Mouse (Mus musculus) embryo, embryonic 11.5 days (tissue): ENCODE results near the gene Ccdc30.
"Not testable (repeated sequence)": the region's sequence is repeated elsewhere in the genome, so short reads cannot be mapped to it uniquely, and the experiment has no call there.

ENCODE experiments used
- DNase-seq: peaks from one replicate; pipeline ENCODE4 v3.0.0-alpha.2; 2012; ENCODE audit warnings: low read depth, low spot score

The Ccdc30 gene

GRCm38 (mm10) chr4:119305418-119305817 lies 109.9 kb downstream of the Ccdc30 start:
- DNase-seq: no peak

DNA sequence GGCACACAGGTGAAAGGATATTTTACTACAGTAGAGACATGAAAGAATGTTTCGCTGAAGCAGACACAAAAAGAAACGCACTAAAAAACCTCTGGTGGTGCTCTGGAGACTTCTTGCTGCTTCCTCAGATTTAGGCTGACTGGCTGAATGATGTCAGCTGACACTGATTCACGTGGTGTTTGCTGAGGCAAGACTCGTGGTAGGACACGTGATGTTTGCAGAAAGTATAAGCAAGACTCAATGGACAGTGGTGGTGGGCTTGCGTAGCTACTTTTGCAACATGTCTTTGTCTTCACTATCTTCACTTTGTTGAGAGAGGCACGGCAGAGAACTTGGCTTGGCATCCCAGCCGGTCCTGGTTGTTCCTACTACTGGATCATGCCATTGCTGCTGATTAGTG lies 112.0 kb downstream of the Ccdc30 start:
- DNase-seq: no peak

DNA sequence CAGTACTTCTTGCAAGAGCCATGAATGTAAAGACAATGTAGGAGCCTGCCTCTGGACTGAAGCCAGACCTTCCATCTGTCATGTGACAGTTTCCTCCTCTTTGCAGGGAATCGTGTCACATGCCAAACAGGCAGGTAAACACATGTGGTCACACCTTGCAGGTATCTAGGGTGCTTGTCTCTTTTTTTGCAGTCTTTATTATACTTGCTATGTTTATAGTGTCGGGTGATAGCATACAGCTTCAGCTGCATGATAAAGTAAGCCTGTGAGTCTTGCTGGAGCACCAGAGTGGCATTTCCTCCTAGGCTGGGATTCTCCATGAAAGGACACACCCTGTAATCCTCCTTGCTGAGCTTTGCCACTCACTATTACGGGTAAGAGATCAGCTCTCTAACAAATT lies 113.5 kb downstream of the Ccdc30 start:
- DNase-seq: no peak

DNA sequence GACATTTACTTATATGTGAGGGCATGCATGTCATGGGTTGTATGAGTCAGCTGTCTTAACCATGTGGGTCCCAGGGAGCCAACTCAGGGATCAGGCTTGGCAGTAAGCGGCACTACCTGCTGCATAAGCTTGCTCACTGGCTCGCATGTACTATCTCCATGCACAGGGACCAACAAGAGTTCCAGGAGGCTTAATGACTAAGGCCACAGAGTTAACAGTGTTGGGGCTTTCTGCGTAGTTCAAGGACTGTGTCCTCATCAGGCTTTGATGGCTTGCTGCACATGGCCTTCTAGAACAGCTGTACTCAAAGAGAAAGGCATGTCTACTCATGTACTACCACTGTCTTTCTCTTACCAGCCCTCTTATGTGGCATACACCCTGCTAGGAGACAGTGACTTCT lies 114.6 kb downstream of the Ccdc30 start:
- DNase-seq: no peak

DNA sequence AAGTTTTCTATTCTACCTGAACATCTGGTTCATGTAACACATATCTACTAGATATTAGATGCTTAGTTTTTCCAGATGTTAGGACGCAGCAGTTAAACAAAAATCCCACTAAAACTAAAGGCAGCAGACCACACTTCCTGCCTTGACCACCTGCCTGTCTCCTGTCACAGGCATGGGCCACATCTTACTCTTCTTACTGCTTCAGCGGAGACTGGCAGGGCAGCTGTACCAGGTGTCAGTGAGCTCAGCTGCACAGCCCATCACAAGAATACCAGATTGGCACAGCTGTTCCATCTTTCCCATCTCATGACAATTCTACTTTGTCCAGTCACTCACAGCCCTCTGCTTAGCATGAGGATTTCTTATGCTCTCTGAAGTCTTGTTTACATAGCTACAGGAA lies 118.0 kb downstream of the Ccdc30 start:
- no peak for DNase-seq

DNA sequence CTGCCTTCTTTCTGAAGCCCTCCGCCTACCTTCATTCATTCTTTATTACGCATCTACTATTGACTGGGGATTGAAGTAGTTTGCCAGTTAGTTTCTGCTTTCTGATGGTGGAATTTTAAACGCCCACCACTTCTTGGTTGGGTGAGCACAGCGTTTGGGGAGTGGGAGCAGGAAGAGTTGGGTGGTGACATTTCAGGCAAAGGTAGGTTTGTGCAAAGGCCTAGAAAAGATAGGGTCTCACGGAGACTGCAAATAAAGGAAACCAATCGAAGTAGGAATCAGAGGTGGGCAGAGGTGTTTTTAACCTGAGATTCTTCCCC lies 120.2 kb downstream of the Ccdc30 start:
- no peak for DNase-seq

DNA sequence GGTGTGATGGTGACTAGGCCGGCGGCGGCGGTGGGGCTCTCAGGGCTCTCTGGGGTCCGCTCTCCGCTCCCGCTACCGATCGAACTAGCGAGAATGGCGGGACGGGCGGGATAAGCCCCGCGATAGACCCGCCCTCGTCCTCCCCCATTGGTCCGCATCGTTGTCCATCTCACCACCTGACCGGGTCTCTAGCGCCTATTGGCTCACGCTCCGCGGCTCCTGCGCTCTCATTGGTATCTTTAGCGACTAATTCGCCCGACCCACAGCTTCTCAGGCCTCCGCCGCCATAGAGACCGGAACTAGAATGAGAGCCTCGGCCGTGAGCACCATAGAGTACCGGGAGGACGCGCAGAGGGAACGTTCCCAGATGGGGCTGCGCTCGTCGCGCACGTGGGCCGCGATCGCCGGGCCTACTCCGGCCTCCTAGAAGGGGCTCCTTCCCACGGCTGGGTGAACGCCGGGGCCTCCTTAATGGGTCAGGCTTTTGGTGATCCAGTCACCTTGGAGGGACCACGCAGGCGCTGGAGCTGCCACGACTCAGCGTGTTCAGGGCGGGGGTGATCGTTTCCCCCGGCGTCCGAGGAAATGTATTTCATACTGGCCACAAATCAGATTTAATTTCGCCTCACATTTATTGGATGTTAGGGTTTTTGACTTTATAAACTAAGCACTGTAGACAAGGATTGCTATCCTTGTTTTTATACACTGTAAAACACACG lies 120.7 kb downstream of the Ccdc30 start, which contains the start of gene Ybx1:
Ybx1 (minus strand) TSS at position 190 of the 719 bp plus-strand sequence.
- peak; percentile 96 for DNase-seq

- DNase-seq: peak; percentile 9
Measured at GRCm38 (mm10) chr4:119293574-119294258, 121.6 kb downstream of the Ccdc30 start.

- DNase-seq: peak; percentile 13
Measured at GRCm38 (mm10) chr4:119292771-119293573, 122.3 kb downstream of the Ccdc30 start.

DNA sequence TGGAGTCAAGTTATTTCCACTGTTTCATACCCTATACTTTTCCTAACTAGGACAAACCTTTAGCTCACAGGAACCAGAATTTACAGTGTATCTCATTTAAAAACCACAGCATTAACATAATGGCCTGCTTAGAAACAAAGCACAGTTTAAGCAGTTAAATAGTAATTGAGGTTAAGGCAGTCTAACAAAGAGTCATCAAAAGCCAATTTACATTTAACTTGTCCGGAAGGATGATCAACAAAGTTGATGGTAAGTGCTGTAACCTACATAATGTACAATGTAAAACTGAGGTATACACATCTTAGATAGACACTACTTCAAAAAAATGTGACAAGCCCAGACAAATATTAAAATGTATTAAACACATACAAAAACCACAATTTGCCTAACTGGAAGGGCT lies 123.4 kb downstream of the Ccdc30 start:
- DNase-seq: no peak

DNA sequence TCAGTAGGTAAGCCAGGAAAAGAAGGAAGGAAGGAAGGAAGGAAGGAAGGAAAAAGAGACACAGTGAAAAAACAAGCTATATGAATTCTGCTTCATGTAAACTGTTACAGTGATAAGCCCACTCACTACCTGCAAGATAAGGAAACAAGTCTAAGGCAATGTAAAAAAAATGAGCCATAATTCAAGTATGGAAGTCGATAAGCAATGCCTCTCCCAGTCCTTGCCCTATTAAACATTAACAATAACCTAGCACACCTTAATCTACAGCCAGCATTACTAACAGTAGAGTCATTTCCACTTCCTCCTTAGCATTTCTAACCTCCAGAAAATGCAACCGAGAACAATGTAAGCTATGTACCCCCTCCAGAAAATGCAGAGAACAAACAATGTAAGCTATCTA lies 130.0 kb downstream of the Ccdc30 start:
- DNase-seq: no peak

- no peak for DNase-seq
Measured at GRCm38 (mm10) chr4:119284861-119285260, 130.5 kb downstream of the Ccdc30 start.

DNA sequence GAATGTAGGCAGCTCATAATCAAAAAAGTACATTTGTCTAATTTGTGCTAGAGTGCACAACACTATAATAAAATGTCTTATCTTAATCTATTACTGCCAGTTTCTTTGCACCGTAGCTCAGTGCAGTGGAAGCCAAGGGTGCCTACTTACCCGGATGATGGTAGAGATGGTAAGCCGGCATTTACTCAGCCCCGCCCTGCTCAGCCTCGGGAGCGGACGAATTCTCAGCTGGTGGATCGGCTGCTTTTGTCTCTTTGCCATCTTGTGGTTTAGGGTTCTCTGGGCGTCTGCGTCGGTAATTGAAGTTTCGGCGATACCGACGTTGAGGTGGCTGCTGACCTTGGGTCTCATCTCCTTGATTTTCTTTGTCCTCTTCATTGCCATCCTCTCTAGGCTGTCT lies 136.5 kb downstream of the Ccdc30 start:
- not testable (repeated sequence) for DNase-seq

DNA sequence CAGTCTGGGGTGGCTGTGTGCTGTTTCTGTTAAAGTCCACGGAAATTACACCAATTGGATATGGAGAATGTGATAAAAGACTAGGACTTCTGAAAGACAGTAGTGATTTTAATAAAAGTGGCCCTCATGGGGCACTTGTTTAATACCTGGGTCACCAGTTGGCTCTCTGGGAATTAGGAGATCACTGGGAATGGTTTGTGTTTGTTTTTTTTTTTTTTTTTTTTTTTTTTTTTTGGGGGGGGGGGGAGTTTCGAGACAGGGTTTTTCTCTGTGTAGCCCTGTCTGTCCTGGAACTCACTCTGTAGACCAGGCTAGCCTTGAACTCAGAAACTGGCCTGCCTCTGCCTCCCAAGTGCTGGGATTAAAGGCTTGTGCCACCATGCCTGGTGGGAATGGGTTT lies 139.6 kb downstream of the Ccdc30 start:
- no peak for DNase-seq

DNA sequence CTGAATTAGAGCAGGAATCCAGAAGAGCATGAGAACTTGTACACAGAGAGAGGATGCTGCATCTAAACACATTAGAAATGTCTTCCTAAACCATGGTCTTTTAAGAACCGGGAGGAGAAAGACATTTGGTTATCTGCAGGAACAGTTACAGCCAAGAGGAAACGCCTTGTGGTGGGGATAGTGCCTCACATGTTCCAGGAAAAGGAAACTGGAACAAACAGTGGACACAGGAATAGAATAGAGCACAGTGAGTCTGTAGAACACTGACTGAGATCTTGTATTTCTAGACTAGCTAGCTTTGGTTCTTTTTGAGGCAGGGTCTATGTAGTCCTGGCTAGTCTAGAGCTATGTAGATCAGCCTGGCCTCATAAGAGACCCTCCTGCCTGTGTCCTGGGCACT lies 140.1 kb downstream of the Ccdc30 start:
- no peak for DNase-seq

DNA sequence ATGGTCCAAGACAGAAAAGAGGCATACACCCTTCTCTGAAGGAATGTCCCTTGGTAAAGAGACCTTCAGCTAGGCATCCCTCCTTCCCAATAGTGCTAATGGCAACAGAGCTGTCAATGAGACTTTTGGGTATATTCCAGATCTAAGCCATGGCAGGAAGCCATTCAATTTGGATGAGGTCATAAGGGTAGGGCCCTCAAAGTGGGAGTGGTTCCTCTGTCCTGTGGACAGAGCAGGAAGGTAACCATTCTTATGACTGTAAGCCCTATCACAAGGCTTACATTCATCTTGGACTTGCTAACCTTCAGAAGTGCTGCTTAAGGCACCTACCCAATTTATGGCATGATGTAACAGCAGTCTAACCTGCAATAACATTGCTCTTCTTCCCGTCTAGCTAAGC lies 140.7 kb downstream of the Ccdc30 start:
- no peak for DNase-seq
